Mouse (Mus musculus) heart, postnatal 10 days (tissue): Measurements from ENCODE around the gene Rcc2. TPM values are rescaled to one million over a fixed set of nuclear protein-coding genes. Genes with fewer than 3 reads are reported as not detected.

Experiments
- DNase-seq, 2 experiments: peaks; one replicate each; pipeline ENCODE4 v3.0.0; 2021
- intact Hi-C: fragments of 180-260 bp; cut with DNase I; formaldehyde crosslinking; loops from one replicate; pipeline ENCODE4 v1.15.1; 2025
- total RNA-seq, 2 experiments: library from RNA; stranded (reverse); gene quantifications; 2 replicates each; pipeline ENCODE4 v1.2.3; 2021

Rcc2 gene
- 10 to 100 TPM; 31.8 to 36.0 TPM for total RNA-seq

DNA sequence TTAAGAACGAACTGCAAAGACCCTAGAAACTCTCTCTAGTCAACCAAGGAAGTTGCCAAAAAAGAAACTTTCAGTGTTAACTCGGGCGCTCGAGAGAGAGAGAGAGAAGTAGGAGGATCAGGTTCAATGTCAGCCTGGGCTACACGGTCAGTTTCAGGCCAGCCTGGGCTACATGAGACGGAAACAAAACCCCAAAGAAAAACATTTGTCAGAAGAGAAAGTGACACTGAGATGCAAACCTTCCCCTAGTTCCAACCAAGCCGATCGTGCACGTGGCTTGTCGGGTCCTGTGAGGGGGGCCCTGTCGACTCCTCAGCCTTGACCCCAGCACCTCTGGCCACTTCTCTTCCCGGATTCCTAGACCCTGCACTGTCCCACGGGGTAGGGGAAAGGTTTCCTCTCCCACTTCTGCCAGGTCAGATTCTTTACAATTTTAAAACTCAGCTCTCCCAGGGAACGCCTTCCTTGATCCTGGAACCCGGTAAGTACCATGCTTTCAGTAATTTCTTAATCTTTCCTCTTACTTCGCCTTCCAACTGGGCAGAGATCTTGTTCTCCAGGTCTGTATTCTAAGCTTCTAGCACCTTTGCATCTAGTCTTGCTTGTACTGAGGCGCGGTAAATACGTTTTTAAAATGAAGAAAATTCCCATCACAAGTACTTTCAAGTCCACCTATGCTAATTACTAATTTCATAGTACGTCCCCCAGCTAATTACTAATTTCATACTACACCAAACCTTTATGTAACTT, at the start of gene Rcc2:
TSS of gene Rcc2 (plus strand) at position 273 of the 750 bp plus-strand sequence.
- peak in 1 of 2 experiments; percentile 30 for DNase-seq
- intact Hi-C loops: loop anchor here (2.0 kb wide), 1 partner anchor 16 kb away; no protein-coding TSS in a partner anchor

DNA sequence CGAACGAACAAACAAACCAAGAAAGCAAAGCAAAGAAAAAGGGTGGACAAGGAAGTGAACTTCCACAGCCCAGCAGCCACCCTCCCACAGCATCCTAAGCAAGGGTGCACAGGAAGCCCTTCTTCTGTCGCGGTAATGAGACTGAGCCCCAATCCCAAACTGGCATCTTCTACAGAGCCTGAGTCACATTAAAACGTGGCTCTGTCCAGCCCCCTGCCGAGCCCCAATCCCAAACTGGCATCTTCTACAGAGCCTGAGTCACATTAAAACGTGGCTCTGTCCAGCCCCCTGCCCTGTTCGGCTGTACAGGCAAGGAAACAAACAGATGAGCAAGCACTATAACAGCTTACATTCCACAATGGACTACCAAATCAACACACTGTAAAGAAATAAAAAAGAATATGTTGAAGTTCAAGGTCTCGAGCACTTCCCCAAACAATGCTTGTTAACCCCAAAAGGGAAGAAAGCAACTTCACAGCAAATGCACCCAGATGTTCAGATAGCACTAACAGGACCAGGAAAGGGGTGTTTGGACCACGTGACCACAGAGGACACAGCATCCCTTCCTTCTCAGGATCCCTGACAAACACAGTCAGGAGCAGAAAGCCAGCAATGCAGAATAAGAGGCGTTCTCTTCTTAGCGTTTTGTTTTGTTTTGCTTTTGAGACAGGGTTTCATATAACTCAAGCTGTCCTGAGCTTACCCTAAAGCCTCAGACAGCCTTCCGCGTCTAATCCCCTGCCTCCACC, 46.3 kb upstream of the Rcc2 start:
- intact Hi-C loops: no loop called here
- DNase-seq: no peak

DNA sequence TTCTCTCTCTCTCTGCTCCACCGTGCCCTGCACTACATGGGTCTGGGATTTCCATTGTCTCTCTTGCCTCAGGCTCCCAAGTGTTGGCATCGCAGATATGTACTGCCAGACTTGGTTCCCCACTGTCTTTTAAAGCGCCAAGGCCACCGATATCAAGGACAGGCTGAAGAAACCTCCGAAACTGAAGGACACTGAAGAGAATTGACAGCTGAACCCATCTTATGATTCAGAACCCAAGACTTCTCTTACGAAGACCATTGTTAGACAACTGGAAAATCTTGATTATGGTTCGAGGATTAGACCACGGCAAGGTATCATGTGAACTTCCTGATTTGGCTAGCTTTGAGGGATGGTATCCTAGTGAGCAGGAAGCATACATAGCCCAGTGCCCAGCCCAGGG, 45.5 kb upstream of the Rcc2 start:
- DNase-seq: no peak
- intact Hi-C loops: no loop called here

DNA sequence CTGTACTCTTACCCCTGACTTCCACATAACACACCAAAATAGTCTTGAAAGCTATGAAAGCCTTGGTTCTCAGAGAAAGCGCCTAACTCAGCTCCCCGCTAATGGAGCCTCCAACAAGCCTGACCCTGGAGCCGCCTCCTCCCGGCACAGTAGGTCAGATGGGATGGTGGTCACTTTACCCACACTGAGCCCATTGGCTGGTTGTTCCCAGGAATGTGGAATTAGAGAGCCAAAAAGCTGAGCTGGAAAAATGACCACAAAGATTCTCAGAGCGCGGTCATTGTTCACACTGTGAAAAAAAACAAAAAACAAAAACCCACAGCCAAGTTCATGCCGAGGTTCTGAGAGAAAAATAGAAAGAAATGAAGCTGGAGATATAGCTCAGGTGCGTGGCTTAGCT, 43.8 kb upstream of the Rcc2 start:
- no peak for DNase-seq
- intact Hi-C loops: no loop called here

DNA sequence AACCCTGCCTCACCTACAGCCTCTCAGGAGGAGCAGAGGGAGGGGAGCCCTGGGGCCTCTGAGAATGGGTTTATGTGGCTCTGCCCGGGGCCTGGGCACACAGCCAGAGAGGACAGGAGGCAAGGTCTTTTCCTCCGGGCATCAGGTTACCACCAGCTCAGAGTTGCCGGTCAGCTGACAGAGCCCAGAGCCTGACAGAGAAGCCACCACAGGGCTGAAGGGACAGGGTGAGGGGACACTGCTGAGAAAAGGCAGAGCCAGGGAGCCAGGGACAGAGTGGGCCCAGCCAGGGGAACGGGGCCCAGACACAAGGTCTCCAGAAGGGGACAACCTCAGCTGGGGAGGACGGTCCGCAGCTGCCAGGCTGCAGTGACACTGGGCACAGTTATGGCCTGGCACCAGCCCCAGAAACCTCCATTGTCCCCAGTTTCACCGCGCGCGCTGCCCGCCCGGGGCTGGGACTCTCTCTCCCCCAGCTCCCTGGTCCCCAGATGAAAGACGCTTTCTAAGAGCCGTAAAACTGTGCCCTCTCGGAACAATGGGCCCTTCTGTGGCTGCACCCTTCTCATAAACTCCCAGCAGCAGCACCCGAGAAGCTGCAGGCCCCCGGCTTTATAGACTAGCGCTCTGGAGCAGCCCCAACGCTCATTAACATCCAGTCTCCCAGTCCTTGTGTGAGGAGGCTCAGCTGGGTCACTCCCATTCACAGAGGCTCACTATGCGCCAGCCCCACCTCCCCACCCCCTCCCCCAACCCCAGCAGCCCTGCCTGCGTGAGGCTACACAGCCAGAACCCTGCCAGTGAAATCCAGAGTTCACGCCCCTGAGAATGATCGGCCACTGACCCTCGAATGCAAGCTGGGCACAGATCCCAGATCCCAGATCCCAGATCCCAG, 42.4 kb upstream of the Rcc2 start:
- DNase-seq: peak; percentile 88 to 89
- intact Hi-C loops: no loop called here

DNA sequence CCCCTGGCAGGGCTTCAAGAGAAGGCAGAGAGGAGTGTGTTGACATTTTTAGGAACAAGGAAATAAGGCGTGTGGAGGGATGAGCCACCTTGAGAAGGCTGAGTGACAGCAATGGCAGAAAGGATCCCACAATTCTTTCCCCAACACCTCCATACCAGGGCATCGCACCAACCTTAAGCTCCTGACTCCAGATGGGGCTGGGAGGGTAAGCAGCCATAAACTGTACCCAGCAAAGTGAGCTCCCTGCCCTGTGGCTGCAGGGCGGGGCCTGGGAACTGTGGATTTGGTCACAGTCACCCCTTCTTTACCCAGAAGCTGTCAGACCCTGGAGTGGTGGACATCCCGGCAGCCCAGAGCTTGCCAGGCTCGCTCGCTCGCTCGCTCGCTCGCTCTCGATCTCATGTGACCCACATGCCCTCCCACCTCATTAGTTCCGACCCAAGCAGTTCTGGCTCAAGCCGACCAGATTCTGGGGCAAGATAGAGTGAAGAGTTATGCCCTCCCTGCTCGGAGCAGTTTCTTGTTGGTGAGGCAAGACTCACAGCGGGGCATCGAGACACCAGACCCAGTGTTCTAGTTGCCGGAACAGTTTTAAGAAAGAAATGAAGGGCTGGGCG, 38.8 kb upstream of the Rcc2 start:
- DNase-seq: no peak
- intact Hi-C loops: no loop called here

DNA sequence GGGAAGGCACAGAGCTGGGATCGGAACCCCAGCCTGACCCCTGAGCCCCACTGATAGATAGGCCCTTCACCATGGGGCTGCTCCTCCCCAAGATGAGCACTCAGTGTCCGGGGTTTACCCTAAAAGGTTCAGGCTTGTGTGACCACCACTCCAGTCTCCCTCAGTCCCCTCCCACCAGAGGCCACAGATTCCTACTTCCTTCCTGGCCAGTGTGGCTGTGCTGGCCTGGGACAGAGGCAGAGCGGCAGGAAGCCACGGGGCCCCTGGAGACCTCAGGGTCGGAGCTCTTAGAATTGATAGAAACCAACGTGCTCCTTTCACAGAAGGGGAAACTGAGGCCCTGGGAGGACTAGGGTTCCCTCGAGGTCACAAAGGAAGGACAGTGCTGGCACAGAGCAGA, 37.9 kb upstream of the Rcc2 start:
- peak; percentile 41 to 52 for DNase-seq
- intact Hi-C loops: no loop called here

DNA sequence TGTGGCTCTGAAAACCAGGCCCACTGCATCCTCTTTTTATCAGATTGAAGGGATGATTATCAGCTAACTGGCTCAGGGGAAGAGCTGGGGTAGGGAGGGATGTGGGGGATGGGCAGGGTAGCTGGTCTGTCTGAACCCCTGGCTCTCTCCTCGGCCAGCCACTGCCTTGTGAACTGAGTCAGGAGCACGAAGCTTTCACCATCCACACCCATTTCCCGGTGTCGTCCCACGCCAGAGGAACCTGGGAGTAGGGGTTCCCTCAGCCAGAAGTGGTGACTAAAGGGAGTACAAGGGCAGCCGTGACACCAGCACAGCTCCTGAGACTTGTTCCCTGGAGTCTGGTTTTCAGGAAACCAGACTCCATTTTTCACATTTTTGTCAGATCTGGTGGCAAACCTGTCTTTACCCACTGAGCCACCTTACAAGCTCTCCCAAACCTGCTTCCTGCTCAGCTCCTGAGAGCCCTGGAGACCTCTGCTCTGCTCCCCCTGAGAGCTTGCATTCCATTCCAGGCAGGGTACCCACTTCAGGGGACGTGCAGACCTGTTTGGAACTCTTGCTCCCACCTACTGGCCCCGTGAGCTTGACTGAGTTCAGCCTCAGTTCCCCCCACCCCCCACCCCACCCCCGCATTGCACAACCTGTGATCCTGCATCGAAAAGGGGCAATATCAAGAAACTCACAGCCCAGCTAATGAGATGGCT, 37.3 kb upstream of the Rcc2 start:
- intact Hi-C loops: no loop called here
- no peak for DNase-seq

DNA sequence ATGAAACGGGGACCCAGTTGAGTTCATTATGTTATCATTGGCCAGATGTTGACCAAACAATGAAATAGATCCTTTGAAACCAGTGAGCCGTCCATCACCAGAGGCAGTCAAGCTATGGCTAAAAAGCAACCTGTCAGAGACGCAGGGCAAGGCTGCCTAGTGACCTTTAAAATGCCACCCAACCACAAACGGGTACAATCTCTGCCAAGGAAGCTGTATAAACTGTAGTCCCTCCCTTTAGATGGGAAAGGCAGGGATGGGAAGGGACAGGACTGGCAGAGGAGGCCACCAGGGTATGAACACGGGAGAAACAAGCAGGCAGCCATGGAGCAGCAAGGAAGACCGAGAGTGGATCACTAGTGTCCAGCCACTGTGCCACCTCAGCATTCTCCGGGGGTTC, 35.3 kb upstream of the Rcc2 start:
- intact Hi-C loops: no loop called here
- DNase-seq: no peak

DNA sequence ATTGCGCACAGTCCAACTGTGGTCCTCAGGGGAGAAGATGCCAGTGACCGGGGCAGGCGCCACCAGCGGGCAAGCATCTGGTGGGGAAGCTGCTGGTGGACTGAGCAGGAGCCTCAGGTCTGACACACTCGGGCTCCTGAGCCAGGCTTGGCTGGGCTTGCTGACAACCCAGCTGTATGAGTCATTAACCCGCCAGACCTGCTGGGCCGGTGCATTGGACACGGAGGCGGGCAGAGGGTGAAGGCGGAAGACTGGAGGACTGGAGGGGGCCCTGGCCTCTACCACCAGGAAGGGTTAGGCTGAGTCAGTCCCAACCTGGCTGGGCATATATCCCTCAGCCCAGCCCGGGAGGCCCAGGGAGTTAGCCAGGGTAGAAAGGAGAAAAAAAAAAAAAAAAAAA, 34.6 kb upstream of the Rcc2 start, which contains the start of gene Arhgef10l:
TSS of gene Arhgef10l (minus strand) at position 253 of the 400 bp plus-strand sequence.
- DNase-seq: peak in 1 of 2 experiments; percentile 43
- intact Hi-C loops: no loop called here

DNA sequence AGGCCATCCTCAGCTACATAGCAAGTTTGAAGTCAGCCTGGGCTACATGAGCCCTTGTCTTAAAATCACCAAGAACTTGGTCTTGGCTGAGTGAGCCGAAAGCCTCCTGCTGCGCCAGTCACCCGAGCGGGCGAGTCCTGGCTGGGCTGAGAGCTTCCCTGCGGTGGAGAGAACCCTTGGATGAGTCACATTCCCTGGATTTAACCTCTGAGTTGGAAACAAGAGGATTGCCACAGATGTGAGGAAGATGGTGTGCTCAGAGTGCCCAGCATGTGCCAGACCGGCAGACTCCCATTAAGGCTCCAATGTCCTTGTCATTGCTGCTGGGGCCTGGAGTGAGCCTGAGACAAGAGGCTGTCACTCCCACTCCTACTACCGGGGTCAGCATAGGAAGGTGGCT, 32.5 kb upstream of the Rcc2 start:
- intact Hi-C loops: no loop called here
- DNase-seq: no peak

DNA sequence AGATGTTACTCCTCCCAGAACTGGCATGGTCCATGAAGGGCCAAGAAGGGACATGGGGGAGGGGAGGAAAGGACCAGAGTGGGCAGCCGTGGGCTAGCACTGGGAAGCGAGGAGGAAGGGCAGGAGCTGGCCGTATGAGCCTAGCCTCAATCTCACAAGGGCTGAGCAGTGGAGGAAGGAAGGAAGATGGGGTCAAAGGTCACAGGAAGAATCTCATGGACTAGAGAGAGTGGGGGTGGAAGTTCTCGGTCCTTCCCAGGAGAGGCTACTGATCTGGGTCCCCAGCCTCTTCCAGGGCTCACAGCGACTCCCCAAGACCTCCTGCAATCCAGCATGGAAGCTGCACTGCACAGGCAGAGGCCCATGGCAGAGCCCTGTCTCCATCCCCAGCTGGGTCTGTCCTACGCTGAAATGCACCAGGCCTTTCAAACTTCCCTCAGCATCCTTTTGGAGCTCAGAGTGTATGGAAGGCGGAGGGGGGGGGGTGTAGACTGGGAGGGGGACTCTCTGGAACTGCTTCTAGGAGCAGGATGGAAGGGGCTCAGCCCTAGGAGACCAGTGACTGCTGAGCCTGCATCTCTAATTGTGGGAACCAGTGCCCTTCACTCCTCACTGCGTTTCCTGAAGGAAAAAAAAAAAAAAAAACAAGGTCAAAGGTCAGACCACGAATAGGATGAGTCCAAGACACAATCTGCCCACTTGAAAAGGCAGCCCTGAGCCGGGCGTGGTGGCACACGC, 26.6 kb upstream of the Rcc2 start:
- DNase-seq: no peak
- intact Hi-C loops: loop anchor here (1.0 kb wide), 1 partner anchor 81 kb away; no protein-coding TSS in a partner anchor

DNA sequence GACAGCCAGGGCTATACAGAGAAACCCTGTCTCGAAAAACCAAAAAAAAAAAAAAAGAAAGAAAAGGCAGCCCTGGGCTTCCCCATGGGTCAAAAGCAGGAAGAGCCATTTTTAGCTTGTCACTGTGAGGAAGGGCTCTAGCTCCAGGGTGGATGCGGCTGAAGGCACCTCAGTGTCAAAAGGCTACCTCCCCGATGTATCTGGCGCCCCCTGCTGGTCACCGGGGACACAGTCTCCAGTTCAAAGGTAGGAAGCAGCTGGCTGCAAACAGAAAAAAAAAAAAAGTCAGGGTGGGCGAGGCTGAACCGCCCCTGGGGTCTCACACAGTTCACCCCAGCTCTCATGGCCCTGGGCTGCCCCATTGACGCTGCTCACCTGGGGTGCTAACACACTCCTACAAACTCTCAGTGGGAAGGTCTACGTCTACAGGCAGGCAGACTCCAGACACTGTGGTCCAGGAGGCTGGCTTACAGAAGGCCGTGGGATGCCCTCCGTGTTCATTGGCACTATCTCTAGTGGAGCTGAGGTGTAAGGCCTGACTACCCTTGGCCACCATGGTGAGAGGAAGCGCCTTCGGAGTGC, 25.9 kb upstream of the Rcc2 start:
- intact Hi-C loops: loop anchor here (1.0 kb wide), 1 partner anchor 82 kb away; no protein-coding TSS in a partner anchor
- DNase-seq: peak; percentile 88 to 93

DNA sequence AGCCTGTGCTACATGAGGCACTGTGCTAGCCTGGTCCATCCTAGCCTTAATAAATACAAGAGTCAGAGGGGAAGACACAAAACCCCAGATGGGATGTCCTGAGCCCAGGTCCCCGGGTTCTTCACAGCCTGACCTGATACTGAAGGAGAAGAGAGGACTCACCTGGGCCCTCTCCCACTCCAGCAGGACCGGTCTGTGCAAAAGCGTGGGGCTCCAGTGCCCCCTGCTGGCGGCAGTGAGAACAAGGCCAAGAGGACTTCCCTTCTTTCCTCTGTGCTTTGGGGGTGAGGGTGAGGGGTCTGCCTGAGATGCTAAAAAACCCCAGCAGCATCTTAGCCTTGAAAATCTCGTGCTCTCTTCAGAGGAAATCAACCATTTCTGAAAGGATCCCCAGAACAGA, 21.3 kb upstream of the Rcc2 start:
- intact Hi-C loops: loop anchor here (1.0 to 5.0 kb wide), 2 partner anchors 34 to 57 kb away; no protein-coding TSS in a partner anchor
- peak in 1 of 2 experiments; percentile 61 for DNase-seq

DNA sequence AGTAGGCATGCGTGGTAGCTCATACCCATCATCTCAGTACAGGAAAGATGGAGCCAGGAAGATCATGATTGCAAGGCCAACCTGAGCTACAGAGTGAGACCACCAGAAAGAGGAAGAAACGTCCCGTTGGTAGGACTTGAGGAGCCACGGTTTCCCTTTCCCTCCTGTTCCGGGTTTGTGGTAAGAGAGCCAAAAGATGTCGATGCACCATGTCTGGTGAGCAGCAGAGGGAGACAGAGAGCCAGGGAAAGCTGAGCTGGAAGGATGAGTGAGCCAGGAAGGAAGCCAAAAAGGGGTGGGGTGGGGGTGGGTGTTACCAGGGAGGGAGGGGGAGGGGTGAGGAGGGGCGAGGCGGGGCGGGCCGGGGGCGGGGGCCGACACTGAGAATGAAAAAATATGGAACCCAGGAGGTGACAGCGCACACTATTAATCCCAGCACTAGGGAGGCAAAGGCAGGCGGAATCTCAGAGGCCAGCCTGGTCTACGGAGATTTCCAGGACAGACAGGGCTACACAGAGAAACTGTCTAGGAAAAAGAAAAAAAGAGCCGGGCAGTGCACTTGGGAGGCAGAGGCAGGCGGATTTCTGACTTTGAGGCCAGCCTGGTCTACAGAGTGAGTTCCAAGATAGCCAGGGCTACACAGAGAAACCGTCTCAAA, 20.5 kb upstream of the Rcc2 start:
- peak; percentile 89 to 92 for DNase-seq
- intact Hi-C loops: loop anchor here (1.0 to 5.0 kb wide), 2 partner anchors 33 to 58 kb away; no protein-coding TSS in a partner anchor

DNA sequence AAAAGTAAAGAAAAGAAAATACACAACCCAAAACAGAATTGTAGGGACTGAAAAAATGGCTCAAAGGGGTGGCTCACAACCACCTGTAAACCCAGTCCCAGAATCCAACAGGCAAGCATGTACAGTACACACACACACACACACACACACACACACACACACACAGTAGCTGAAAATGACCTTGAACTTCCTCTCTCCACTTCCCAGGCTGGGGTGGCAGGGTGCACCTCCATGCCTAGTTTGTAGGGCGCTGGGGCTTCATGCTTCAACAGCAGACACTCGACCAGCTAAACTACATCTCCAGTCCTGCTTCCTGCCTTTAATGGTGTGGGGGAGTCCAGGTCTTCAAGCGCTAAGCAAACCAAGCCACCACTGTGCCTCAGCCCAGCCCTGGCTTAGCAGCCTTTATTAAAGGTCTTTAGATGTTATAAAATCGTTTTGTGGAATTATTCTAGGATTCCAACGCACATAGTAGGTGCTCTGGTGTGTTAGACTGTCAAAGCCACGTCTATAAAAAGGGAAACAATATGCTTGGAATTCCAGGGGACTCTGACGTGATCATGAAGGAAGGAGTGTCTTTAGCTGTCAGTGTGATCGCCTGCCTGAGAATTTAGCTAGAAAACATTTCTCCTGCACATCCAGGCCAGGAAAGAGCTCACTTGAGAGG, 19.5 kb upstream of the Rcc2 start:
- no peak for DNase-seq
- intact Hi-C loops: no loop called here

DNA sequence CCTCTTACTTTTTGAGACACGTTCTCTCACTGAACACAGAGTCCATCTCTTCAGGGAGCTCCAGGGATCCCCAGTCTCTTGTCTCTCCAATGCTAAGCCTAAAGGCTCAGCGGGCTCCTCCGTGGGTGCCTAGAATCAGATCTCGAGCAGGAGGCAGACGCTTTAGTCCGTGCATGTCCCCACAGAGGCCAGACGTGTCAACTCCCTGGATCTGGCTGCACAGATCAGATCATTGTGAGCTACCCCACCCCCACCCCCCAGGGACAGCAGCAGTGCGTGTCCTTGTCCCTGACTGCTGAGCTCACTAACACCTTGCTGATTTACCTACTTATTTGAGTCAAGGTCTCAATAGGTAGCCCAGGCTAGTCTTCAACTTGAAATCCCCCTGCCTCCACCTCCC, 16.7 kb upstream of the Rcc2 start:
- DNase-seq: no peak
- intact Hi-C loops: loop anchor here (2.0 kb wide), 1 partner anchor 17 kb away; the partner anchor contains the start of gene Rcc2
